Mouse (Mus musculus) cerebellum, adult 2 months (tissue): ENCODE data around the gene Prrx2.

Source experiments
- CTCF ChIP-seq: fragments of 200-500 bp; IDR thresholded peaks from 2 replicates; pipeline ENCODE4 v1.5.1; 2011; ENCODE audit warnings: low read depth, mild to moderate bottlenecking, control low read depth, low read length, moderate library complexity, borderline replicate concordance; ENCODE audit not compliant: insufficient read depth
- POLR2A ChIP-seq: fragments of 200-500 bp; IDR thresholded peaks from 2 replicates; pipeline ENCODE4 v1.6.1; 2011; ENCODE audit warnings: low read length, control low read depth, borderline replicate concordance; ENCODE audit not compliant: insufficient read depth

DNA sequence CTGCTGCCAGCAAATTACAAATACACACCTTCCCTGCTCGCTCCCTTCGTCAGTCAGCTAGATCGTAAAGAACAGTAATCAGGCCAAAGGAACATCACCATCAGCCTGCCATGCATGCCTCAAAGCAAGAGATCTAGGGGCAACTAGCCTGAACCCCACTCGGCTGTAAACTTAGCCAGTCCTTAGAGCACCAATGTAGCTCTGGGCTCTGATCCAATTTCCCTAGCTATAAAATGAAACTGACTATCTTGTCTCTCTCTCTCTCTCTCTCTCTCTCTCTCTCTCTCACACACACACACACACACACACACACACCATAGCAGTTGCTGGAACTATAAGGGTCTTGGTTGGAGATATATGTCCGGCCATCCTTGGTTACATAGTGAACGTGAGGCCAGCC is 69.5 kb downstream of the Prrx2 start:
- no peak for TF ChIP-seq POLR2A
- no peak for TF ChIP-seq CTCF
